Mouse (Mus musculus) heart, embryonic 12.5 days (tissue): ENCODE data around the gene Pdia6. TPM values are rescaled to one million over a fixed set of nuclear protein-coding genes. Genes with fewer than 3 reads are reported as not detected.
A peak's percentile ranks its signal among the peaks of the same experiment; 100 is the strongest.

Source experiments
- ATAC-seq: fragments of 200-750 bp; cut with Nextera tagmentation; 2 replicates; pipeline ENCODE4 v1.8.0; 2017; ENCODE audit warnings: moderate TSS enrichment, moderate library complexity; ENCODE audit not compliant: insufficient number of reproducible peaks, low FRiP score
- H3K27ac ChIP-seq: fragments of 300-500 bp; sonication (generic); 2 replicates; pipeline ENCODE4 v1.5.1; 2016; ENCODE audit warnings: mild to moderate bottlenecking, moderate library complexity; ENCODE audit not compliant: poor library complexity, severe bottlenecking
- H3K27me3 ChIP-seq: fragments of 300-500 bp; sonication (generic); replicated peaks from 2 replicates; pipeline ENCODE4 v1.6.1; 2016; ENCODE audit warnings: mild to moderate bottlenecking, moderate library complexity
- H3K36me3 ChIP-seq: fragments of 300-500 bp; sonication (generic); 2 replicates; pipeline ENCODE4 v1.6.1; 2016; ENCODE audit warnings: mild to moderate bottlenecking, moderate library complexity
- H3K4me1 ChIP-seq: fragments of 300-500 bp; sonication (generic); replicated peaks from 2 replicates; pipeline ENCODE4 v1.6.1; 2016; ENCODE audit warnings: mild to moderate bottlenecking
- H3K4me2 ChIP-seq: fragments of 300-500 bp; sonication (generic); 2 replicates; pipeline ENCODE4 v1.6.1; 2016; ENCODE audit warnings: mild to moderate bottlenecking, moderate library complexity
- H3K4me3 ChIP-seq: fragments of 300-500 bp; sonication (generic); 2 replicates; pipeline ENCODE4 v1.5.1; 2016; ENCODE audit warnings: mild to moderate bottlenecking
- H3K9ac ChIP-seq: fragments of 300-500 bp; sonication (generic); 2 replicates; pipeline ENCODE4 v1.6.1; 2016; ENCODE audit warnings: mild to moderate bottlenecking, moderate library complexity
- H3K9me3 ChIP-seq: fragments of 300-500 bp; sonication (generic); replicated peaks from 2 replicates; pipeline ENCODE4 v1.6.1; 2016; ENCODE audit warnings: mild to moderate bottlenecking, moderate library complexity
- WGBS: fragments of 180-500 bp; shearing (Covaris S2); methylation state at CpG from one replicate; pipeline ENCODE4 v1.1.7; 2016; 5-methylcytosine and 5-hydroxymethylcytosine counted together
- polyA plus RNA-seq: library from polyadenylated mRNA; unstranded; fragments of >200 nt; fragmentation: Nextera tagmentation; extraction: Ambion mirVana; gene quantifications from 2 replicates; pipeline ENCODE4 v1.2.1, GENCODE M21; 2016

Gene Pdia6
- 465 and 478 TPM in 2 replicates for polyA plus RNA-seq

DNA sequence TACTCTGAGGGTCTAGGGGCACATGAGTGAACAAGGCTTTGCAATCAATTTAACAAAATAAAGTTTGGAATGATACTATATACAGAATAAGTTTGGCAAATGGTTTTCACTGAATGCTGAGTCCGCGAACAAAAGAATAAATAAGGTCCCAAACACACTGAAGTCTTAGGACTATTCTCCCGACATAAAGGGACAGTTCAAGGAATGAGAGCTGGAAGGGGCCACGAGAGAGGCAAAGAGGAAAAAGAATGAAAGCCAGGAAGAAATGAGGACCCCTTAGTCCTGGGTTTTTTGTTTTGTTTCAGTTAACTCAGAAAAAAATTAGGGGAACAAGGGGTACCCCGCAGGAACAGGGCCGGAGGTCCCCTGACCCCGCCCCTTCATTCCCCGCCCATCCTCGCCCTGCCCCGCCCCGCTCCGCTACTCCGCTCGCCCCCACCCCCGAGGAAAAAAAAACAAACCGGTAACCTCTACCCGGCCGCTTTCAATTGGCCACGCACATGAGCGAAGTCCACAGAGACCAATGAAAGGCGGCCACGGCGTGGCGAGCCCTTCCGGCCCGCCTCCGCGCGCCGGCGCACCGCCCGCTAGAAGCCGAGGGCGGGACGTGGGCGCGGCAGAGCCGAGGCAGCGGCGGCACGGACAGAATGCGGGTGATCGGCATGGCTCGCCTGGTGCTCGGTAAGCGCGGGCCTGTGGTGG is at the start of gene Pdia6:
TSS of gene Pdia6 (plus strand) at position 575 of the 702 bp plus-strand sequence.
- Histone ChIP-seq H3K4me2 (peak within 1 kb of the TSS; percentile 85), H3K9me3 (no peaks in the 10 kb centered on the region), H3K9ac (peak within 1 kb of the TSS; percentile 91), H3K27me3 (no peaks in the 10 kb centered on the region), H3K27ac (peak within 1 kb of the TSS; percentile 79), H3K4me3 (peak within 1 kb of the TSS; percentile 96), H3K36me3 (peaks cover 26% of the 10 kb centered on the region), H3K4me1 (peaks cover 22% of the 10 kb centered on the region)
- ATAC-seq = peak; percentile 98
- 1% methylated on average over 48 of the region's 48 CpGs for WGBS

DNA sequence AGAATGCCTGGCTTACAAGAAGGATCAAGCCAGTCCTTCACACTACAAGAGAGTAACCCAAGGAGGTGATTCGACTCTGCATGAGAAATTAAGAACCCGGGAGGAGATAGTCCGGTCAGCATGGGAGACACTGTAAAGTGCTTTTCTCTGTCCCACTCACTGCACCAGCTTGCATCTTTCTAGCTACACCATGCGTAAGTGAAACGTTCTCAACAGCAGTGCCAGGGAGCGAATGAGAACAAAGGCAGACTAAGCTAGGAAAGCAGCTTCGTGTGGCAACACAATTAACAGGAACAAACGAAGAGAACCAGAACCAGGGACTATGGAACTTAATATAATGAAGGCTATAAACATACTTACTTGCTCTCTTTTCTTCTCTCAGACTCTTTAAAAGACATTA is 48.0 kb upstream of the Pdia6 start:
- H3K4me3 ChIP-seq = no peak overlapping the region
- WGBS = 58% methylated on average over 8 of the region's 8 CpGs
- no peaks in the 10 kb centered on the region; the same call in none of the 2 replicates for H3K9me3 ChIP-seq
- no peak overlapping the region for H3K4me2 ChIP-seq
- no peak overlapping the region for H3K27ac ChIP-seq
- no peak overlapping the region for H3K9ac ChIP-seq
- no peak for ATAC-seq
- no peaks in the 10 kb centered on the region for H3K27me3 ChIP-seq
- H3K36me3 ChIP-seq = no peaks in the 10 kb centered on the region
- H3K4me1 ChIP-seq = no peaks in the 10 kb centered on the region

DNA sequence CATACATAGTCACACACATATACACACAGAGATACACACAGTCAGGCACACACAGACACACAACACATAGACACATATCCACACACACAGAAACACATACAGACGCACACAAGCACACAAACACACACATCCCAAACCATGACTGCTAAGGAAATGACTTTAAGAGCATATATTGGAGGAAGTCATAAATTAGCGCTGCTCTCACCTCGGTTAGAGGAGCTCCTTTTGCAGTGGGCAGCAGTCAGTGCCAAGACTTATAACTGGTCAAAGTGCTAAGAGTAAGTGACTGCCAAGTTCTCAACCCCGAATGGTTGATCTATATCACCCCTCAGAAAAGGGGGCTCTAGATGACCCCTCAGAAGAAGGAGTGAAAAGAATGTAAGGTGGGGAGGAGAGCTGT is 47.2 kb upstream of the Pdia6 start:
- no peaks in the 10 kb centered on the region; the same call in 1 of the 2 replicates for H3K9me3 ChIP-seq
- no peaks in the 10 kb centered on the region for H3K4me1 ChIP-seq
- no peak overlapping the region for H3K4me3 ChIP-seq
- H3K27ac ChIP-seq = no peak overlapping the region
- H3K9ac ChIP-seq = no peak overlapping the region
- no peaks in the 10 kb centered on the region for H3K36me3 ChIP-seq
- no peak for ATAC-seq
- 70% methylated on average over 4 of the region's 4 CpGs for WGBS
- H3K4me2 ChIP-seq = no peak overlapping the region
- H3K27me3 ChIP-seq = no peaks in the 10 kb centered on the region

GRCm38 (mm10) chr12:17220631-17221030 is 45.7 kb upstream of the Pdia6 start:
- H3K36me3 ChIP-seq = no peaks in the 10 kb centered on the region
- 56% methylated on average over 5 of the region's 5 CpGs for WGBS

DNA sequence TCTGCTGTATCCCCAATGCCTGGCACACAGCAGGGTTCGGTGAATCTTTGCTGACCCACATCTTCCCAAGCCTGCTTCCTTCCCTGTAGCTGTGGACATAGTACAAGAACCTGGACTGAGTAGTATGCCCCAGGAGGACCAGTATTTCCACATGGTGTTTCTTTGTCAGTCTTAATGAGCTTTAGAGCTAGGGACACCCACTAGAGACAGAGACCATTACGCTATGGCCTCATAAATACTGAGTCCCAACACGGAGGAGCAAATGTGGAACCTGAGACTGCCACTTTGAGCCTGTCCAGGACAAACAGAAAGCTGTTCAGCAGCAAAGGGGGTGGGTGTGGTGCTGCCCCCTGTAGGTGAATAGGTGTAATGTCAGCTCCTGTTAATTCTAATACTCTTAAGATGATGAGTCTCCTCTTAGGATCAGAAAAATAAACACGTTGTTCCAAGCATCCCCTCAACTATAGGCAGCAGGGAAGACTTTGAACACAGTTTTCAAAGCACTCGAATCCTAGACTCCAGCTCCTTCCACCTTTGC is 44.4 kb upstream of the Pdia6 start:
- Histone ChIP-seq H3K4me2 (no peak overlapping the region), H3K9ac (no peak overlapping the region), H3K27me3 (no peaks in the 10 kb centered on the region), H3K27ac (no peak overlapping the region), H3K4me3 (no peak overlapping the region), H3K4me1 (no peaks in the 10 kb centered on the region), H3K9me3 (no peaks in the 10 kb centered on the region), H3K36me3 (no peaks in the 10 kb centered on the region)
- 43% methylated on average over 5 of the region's 5 CpGs for WGBS
- no peak for ATAC-seq

More at GRCm38 (mm10) chr12:17220631-17221030, 45.7 kb upstream of the Pdia6 start:
- no peak overlapping the region for H3K9ac ChIP-seq
- no peak overlapping the region for H3K4me2 ChIP-seq
- no peaks in the 10 kb centered on the region for H3K9me3 ChIP-seq
- H3K4me3 ChIP-seq = no peak overlapping the region
- no peak overlapping the region for H3K27ac ChIP-seq
- ATAC-seq = no peak
- H3K27me3 ChIP-seq = no peaks in the 10 kb centered on the region
- H3K4me1 ChIP-seq = no peaks in the 10 kb centered on the region

DNA sequence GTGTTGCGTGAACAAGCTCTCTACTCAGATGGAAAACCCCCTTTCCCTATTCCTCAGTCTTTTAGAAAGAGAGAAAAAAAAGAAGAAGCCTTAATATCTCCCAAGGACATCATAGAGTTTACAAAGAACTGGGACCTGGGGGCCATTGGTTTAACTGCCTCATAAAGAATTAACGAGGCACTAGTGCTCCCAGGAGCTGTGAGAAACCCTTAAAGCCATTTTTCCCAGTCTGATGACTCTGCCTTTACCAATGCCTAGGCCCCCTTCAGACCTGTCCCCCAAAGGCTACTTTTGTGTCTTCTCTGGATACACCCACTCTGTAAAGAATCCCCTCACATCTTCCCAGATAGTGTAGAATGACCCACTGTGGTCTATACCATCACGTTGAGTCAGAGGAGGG is 43.3 kb upstream of the Pdia6 start:
- WGBS = 74% methylated on average over 3 of the region's 3 CpGs
- H3K36me3 ChIP-seq = no peaks in the 10 kb centered on the region
- H3K27ac ChIP-seq = no peak overlapping the region
- no peak overlapping the region for H3K4me2 ChIP-seq
- H3K4me3 ChIP-seq = no peak overlapping the region
- no peak for ATAC-seq
- no peaks in the 10 kb centered on the region for H3K4me1 ChIP-seq
- H3K9me3 ChIP-seq = no peaks in the 10 kb centered on the region
- H3K9ac ChIP-seq = no peak overlapping the region
- H3K27me3 ChIP-seq = no peaks in the 10 kb centered on the region

GRCm38 (mm10) chr12:17225012-17225411 is 41.3 kb upstream of the Pdia6 start:
- Histone ChIP-seq H3K4me2 (no peak overlapping the region), H3K36me3 (no peaks in the 10 kb centered on the region), H3K4me3 (no peak overlapping the region), H3K27me3 (no peaks in the 10 kb centered on the region), H3K9ac (no peak overlapping the region), H3K4me1 (no peaks in the 10 kb centered on the region), H3K9me3 (no peaks in the 10 kb centered on the region), H3K27ac (no peak overlapping the region)
- no peak for ATAC-seq
- WGBS = 77% methylated on average over 5 of the region's 5 CpGs

DNA sequence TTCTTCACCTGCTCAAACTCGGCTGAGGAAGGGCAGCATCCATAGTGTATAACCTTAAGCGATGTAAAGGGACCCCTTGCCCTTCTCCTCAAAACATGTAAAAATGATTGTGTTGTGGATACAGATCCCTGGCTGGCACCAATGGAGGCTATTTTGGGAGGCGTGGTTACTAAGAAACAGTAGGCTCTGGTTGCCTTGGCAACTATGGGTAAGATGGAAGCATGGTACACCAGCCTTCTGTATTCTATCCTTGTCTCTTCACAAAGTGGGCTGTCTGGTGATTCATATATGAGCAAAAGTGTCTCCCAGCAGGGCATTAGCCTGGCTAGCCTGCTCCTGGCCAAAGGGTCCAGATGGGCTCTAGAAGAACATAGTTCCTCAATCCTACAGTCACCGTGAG is 38.4 kb upstream of the Pdia6 start:
- no peaks in the 10 kb centered on the region for H3K27me3 ChIP-seq
- H3K9me3 ChIP-seq = no peaks in the 10 kb centered on the region
- no peaks in the 10 kb centered on the region for H3K36me3 ChIP-seq
- no peak for ATAC-seq
- no peak overlapping the region for H3K27ac ChIP-seq
- H3K4me3 ChIP-seq = no peak overlapping the region
- H3K4me2 ChIP-seq = no peak overlapping the region
- H3K4me1 ChIP-seq = no peaks in the 10 kb centered on the region
- WGBS = 84% methylated on average over 4 of the region's 4 CpGs
- no peak overlapping the region for H3K9ac ChIP-seq

DNA sequence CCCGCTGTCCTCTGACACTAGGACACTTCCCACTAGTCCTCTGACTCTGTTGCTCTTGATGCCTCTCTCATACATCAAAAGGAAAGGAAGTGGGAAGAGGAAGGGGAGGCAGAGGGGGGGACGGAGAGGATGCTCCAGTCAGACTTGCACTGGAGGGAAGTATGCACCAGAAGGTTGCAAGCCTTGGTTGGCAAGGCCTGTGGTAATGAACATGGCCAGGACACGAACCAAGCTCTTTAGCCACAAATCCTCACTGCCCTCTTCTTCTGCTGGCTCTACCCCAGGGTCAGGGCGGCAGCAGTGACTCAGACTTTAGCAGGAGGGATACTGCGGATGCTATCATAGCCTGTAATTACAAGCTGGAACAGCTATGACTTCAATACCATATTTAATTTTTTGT is 35.8 kb upstream of the Pdia6 start:
- Histone ChIP-seq H3K27ac (no peak overlapping the region), H3K4me2 (no peak overlapping the region), H3K36me3 (no peaks in the 10 kb centered on the region), H3K9me3 (no peaks in the 10 kb centered on the region), H3K4me1 (no peaks in the 10 kb centered on the region), H3K9ac (no peak overlapping the region), H3K4me3 (no peak overlapping the region), H3K27me3 (no peaks in the 10 kb centered on the region)
- no peak for ATAC-seq
- 74% methylated on average over 5 of the region's 5 CpGs for WGBS

GRCm38 (mm10) chr12:17231513-17231912 is 34.8 kb upstream of the Pdia6 start:
- no peak overlapping the region for H3K4me2 ChIP-seq
- H3K27ac ChIP-seq = no peak overlapping the region
- no peak for ATAC-seq
- H3K4me1 ChIP-seq = no peaks in the 10 kb centered on the region
- H3K4me3 ChIP-seq = no peak overlapping the region
- 83% methylated on average over 14 of the region's 14 CpGs for WGBS
- H3K9ac ChIP-seq = no peak overlapping the region
- no peaks in the 10 kb centered on the region for H3K9me3 ChIP-seq
- H3K27me3 ChIP-seq = no peaks in the 10 kb centered on the region
- no peaks in the 10 kb centered on the region for H3K36me3 ChIP-seq

- Histone ChIP-seq H3K4me3 (no peak overlapping the region), H3K9ac (no peak overlapping the region), H3K27me3 (no peaks in the 10 kb centered on the region), H3K9me3 (no peaks in the 10 kb centered on the region), H3K36me3 (no peaks in the 10 kb centered on the region), H3K4me2 (no peak overlapping the region), H3K4me1 (peaks cover 6% of the 10 kb centered on the region; the same call in 1 of the 2 replicates), H3K27ac (no peak overlapping the region)
- WGBS = 41% methylated on average over 11 of the region's 11 CpGs
- no peak for ATAC-seq
These were observed 30.6 kb upstream of the Pdia6 start for GRCm38 (mm10) chr12:17235535-17236313.
